Mouse (Mus musculus) C2C12 (cell line): ENCODE results near the gene 9830107B12Rik.

Experiments used
- CEBPB ChIP-seq: IDR thresholded peaks from one replicate; pipeline ENCODE4 v1.6.1; 2011; ENCODE audit warnings: low read depth, mild to moderate bottlenecking, control low read depth, moderate library complexity
- CTCF ChIP-seq: IDR thresholded peaks from one replicate; pipeline ENCODE4 v1.5.1; 2011; ENCODE audit not compliant: control insufficient read depth, insufficient read depth, insufficient read length
- FOSL1 ChIP-seq: IDR thresholded peaks from one replicate; pipeline ENCODE4 v1.8.0; 2011; ENCODE audit warnings: mild to moderate bottlenecking, low read length; ENCODE audit not compliant: poor library complexity, insufficient read depth, severe bottlenecking
- MAX ChIP-seq: IDR thresholded peaks from one replicate; pipeline ENCODE4 v1.6.1; 2011; ENCODE audit warnings: mild to moderate bottlenecking, control low read depth
- MYOG ChIP-seq: IDR thresholded peaks from one replicate; pipeline ENCODE4 v1.6.1; 2011; ENCODE audit not compliant: control insufficient read depth, insufficient read length; ENCODE audit errors: extremely low read depth
- USF1 ChIP-seq: IDR thresholded peaks from one replicate; pipeline ENCODE4 v1.6.1; 2011; ENCODE audit warnings: low read depth, mild to moderate bottlenecking, control low read depth, moderate library complexity

DNA sequence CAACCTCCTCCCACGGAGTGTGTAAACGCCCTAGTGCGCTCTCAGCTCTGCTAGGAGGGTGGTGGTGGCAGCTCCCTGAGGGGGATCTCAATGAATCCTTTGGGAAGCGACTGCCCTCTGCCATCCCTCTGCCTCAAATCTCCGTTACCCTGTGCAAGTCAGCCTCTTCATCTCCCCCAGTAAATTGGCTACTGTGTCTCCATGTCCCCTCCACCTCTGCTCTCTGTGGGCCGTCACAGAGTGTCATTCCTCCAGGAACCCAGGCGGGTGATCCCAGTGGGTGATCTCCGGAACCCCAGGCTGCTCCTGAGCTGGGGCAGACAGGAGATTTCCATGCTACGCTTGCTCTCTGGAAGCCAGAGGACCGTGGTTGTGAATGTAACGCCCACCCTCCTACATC lies 46.8 kb downstream of the 9830107B12Rik start:
- TF ChIP-seq USF1 (no peak), CTCF (no peak), MAX (no peak), MYOG (no peak), FOSL1 (no peak), CEBPB (no peak)
